Mouse (Mus musculus) embryo, embryonic 10 days (tissue): ENCODE data around the gene Ank.

ENCODE experiments used
- DNase-seq: peaks from one replicate; pipeline ENCODE4 v3.0.0-alpha.2; 2015; ENCODE audit warnings: low spot score

The Ank gene

GRCm38 (mm10) chr15:27574992-27575781 lies 108.7 kb downstream of the Ank start:
- DNase-seq, result no peak

- no peak for DNase-seq
Measured at GRCm38 (mm10) chr15:27575932-27576331, 109.5 kb downstream of the Ank start.

GRCm38 (mm10) chr15:27576886-27577285 lies 110.4 kb downstream of the Ank start:
- no peak for DNase-seq

- no peak for DNase-seq
Measured at GRCm38 (mm10) chr15:27577915-27578780, 111.7 kb downstream of the Ank start.

- no peak for DNase-seq
Measured at GRCm38 (mm10) chr15:27578918-27579317, 112.4 kb downstream of the Ank start.

- DNase-seq, result no peak
Measured at GRCm38 (mm10) chr15:27579853-27580252, 113.4 kb downstream of the Ank start.

GRCm38 (mm10) chr15:27580771-27581170 lies 114.3 kb downstream of the Ank start:
- no peak for DNase-seq

- peak; percentile 54 for DNase-seq
Measured at GRCm38 (mm10) chr15:27581640-27582039, 115.2 kb downstream of the Ank start.

- DNase-seq, result peak; percentile 36
Measured at GRCm38 (mm10) chr15:27582428-27582827, 116.0 kb downstream of the Ank start.

GRCm38 (mm10) chr15:27583042-27583441 lies 116.6 kb downstream of the Ank start:
- DNase-seq, result peak; percentile 59

- no peak for DNase-seq
Measured at GRCm38 (mm10) chr15:27583620-27584019, 117.1 kb downstream of the Ank start.

- DNase-seq, result no peak
Measured at GRCm38 (mm10) chr15:27585466-27586092, 119.1 kb downstream of the Ank start.

GRCm38 (mm10) chr15:27586093-27586480 lies 119.6 kb downstream of the Ank start:
- no peak for DNase-seq

GRCm38 (mm10) chr15:27588087-27588826 lies 121.8 kb downstream of the Ank start:
- DNase-seq, result no peak

GRCm38 (mm10) chr15:27590812-27591211 lies 124.3 kb downstream of the Ank start:
- DNase-seq, result no peak

GRCm38 (mm10) chr15:27592620-27593320 lies 126.3 kb downstream of the Ank start:
- DNase-seq, result no peak

GRCm38 (mm10) chr15:27593717-27594116 lies 127.2 kb downstream of the Ank start:
- peak; percentile 34 for DNase-seq

GRCm38 (mm10) chr15:27594973-27595372 lies 128.5 kb downstream of the Ank start:
- peak; percentile 47 for DNase-seq

- DNase-seq, result peak; percentile 13
Measured at GRCm38 (mm10) chr15:27595560-27595959, 129.1 kb downstream of the Ank start.

GRCm38 (mm10) chr15:27596463-27597140 lies 130.1 kb downstream of the Ank start:
- DNase-seq, result no peak

- DNase-seq, result no peak
Measured at GRCm38 (mm10) chr15:27597516-27597915, 131.0 kb downstream of the Ank start.
